Mouse (Mus musculus): ENCODE data around the gene Slc27a3.

DNA sequence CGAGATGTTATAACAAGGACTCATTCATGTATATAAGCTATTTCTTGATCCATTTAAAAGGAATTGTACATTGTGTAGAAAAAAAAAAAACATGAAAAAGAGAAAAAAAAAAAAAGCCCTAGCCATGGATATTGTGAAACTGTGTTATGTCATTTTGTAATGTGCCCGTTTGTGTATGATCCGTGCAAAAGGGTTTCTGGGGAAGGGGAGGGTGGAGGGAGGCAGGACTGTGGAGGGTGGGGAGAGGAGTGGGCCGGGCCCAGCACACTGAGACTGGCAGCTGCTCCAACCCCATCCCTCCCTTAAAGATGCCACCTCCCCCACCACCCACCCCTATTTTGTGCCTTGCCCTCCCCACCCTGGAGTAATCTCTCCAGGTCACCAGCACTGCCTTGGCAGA, 28.3 kb downstream of the Slc27a3 start:
- TF ChIP-seq CTCF (IDR thresholded peaks at IDR 0.05 in 2 of 3, conservative IDR thresholded peaks at IDR 0.05 in 1 of 3; ENCODE audit: control insufficient read depth in 1 of 3, insufficient read depth in 1 of 3, low read depth in 2 of 3, low read length in 3 of 3, poor library complexity in 1 of 3, severe bottlenecking in 1 of 3) (no peak), SMC3 (IDR thresholded peaks at IDR 0.05; ENCODE audit: low read depth, low read length) (no peak), POLR2A (IDR thresholded peaks at IDR 0.05; ENCODE audit: control insufficient read depth in 1 of 2, insufficient read depth in 1 of 2, low read depth in 1 of 2, low read length in 2 of 2, poor library complexity in 1 of 2) (no peak), ZKSCAN1 (IDR thresholded peaks at IDR 0.05; ENCODE audit: low read depth, low read length) (no peak), RCOR1 (IDR thresholded peaks at IDR 0.05; ENCODE audit: low read depth, low read length) (no peak), POLR2AphosphoS5 (IDR thresholded peaks at IDR 0.05; ENCODE audit: borderline replicate concordance, low read depth, low read length) (no peak), NELFE (IDR thresholded peaks at IDR 0.05; ENCODE audit: low read depth, low read length) (no peak)
